Comparison of ENCODE assay signal across 20 mouse cellular contexts in the genomic region with DNA sequence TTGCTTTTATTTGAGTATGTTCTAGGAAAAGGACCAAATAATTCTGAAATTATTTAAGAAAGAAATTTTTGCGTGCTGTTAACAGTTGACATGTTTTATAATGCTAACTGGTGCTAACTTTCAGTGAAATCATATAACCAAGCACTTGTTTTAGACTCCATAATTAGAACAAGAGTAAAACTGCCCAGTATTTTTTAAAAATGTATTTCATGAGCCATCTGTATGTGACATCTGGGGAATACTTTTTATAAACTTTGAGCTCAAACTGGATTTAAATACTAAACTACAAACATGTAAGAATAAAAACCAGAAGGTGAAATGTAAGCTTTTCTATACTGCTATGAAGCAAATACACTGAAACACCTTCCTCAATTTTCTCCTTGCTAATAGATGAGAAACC.
DNase-seq lines count a peak whose midpoint lies in the region; ATAC-seq lines count a peak whose summit lies in the region.
"Had no signal": no experiment of that assay in that cellular context is flagged by ENCODE, and none has a peak within 500 bp of the region (broad histone marks: within the 10 kb centered on the region; RNA-seq: fewer than 3 reads in every experiment).

No protein-coding gene starts in this region.

- DNase-seq in frontal cortex, postnatal 14 days (ENCODE audit: low spot score in 2 of 2): no peak
- peak; percentile 44 for DNase-seq in brain, adult 2 months (ENCODE audit: low read depth, low spot score)
- peak; percentile 62 for DNase-seq in telencephalon, adult 2 months (ENCODE audit: low read depth, low spot score)
- DNase-seq in urinary bladder, postnatal 14 days (ENCODE audit: low spot score): no peak
- no peak for DNase-seq in left cerebral cortex, postnatal 36 days (ENCODE audit: low spot score in 2 of 2)
- DNase-seq: adrenal gland, adult 2 months; adrenal gland, adult 8-10 months; adrenal gland, postnatal 10 days; adrenal gland, postnatal 14 days; adrenal gland, postnatal 25 days; adrenal gland, postnatal 36 days; B cell, adult 2 months; cerebellum, adult 11 months; cerebellum, adult 11-12 months; cerebellum, adult 18-20 months; cerebellum, adult 2 months had no signal

- intact Hi-C loops in left cerebral cortex, postnatal 36 days (cut with DNase I): no loop called here

- ATAC-seq in frontal cortex, adult (ENCODE audit: low TSS enrichment): peak; percentile 77
- ATAC-seq: activated CD4-positive, CD25-positive, alpha-beta regulatory T cell, adult 4 months; CD4-positive, CD25-positive, alpha-beta regulatory T cell, adult 4 months; Patski had no signal

Comparison
In these comparisons a context has a peak if more than half of its experiments do, and no peak if none do; other contexts are left out.
1. DNase-seq: peak in brain, adult 2 months (single experiment) and telencephalon, adult 2 months (single experiment); none in frontal cortex, postnatal 14 days (0 of 2), urinary bladder, postnatal 14 days (single experiment) and left cerebral cortex, postnatal 36 days (0 of 2).